ENCODE assay signal across 21 mouse cellular contexts in the genomic region with DNA sequence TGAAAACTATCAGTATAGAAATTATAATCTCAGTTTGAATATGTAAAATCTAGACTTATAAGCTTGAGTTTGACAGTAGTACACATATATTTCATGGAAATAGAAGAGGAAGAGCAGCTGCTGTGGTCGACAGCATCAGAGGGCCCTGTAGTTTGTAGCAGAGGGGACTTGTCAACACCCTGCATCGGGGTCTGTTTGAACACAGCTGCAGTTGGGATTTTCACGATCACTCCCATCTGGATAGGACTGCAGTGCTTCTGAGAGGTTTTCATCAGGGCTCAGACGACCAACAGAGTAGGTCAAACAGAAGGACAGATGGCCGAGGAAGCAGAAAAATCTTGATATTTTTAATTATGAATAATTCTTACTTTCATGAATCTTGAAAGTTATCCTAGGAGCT.
A peak's percentile ranks its signal among the peaks of the same experiment; 100 is the strongest.
DNase-seq lines count a peak whose midpoint lies in the region; ATAC-seq and TF ChIP-seq lines count a peak whose summit lies in the region.
"Had no signal": no experiment of that assay in that cellular context is flagged by ENCODE, and none has a peak within 500 bp of the region (broad histone marks: within the 10 kb centered on the region; RNA-seq: fewer than 3 reads in every experiment).

No protein-coding gene starts in this region.

- no peak overlapping the region for H3K27ac ChIP-seq in embryonic facial prominence, embryonic 14.5 days (replicated peaks; ENCODE audit: low read depth, low read length)
- no peak overlapping the region for H3K27ac ChIP-seq in embryonic facial prominence, embryonic 10.5 days (replicated peaks)
- no peak overlapping the region for H3K27ac ChIP-seq in kidney, embryonic 14.5 days (ENCODE audit: low read depth, low read length)
- H3K27ac ChIP-seq in cerebellum, adult 2 months (ENCODE audit: insufficient read depth, low read length): no peak overlapping the region
- H3K27ac ChIP-seq: embryonic facial prominence, embryonic 12.5 days; forebrain, embryonic 13.5 days; heart, adult 2 months; hindbrain, embryonic 12.5 days; hindbrain, postnatal 0 days had no signal

- no peaks in the 10 kb centered on the region for H3K27me3 ChIP-seq in embryonic facial prominence, embryonic 14.5 days (replicated peaks; ENCODE audit: control insufficient read depth, insufficient read depth, low read length)
- no peaks in the 10 kb centered on the region for H3K27me3 ChIP-seq in embryonic facial prominence, embryonic 10.5 days (replicated peaks; ENCODE audit: low read depth, poor library complexity, severe bottlenecking)
- no peaks in the 10 kb centered on the region for H3K27me3 ChIP-seq in kidney, embryonic 14.5 days (ENCODE audit: control insufficient read depth, insufficient read depth, low read length)
- H3K27me3 ChIP-seq in cerebellum, adult 2 months (ENCODE audit: control insufficient read depth, insufficient read depth, low read length): no peaks in the 10 kb centered on the region
- H3K27me3 ChIP-seq: embryonic facial prominence, embryonic 12.5 days; forebrain, embryonic 13.5 days; hindbrain, embryonic 12.5 days had no signal

- no peak overlapping the region for H3K4me3 ChIP-seq in embryonic facial prominence, embryonic 14.5 days (ENCODE audit: low read depth, low read length)
- H3K4me3 ChIP-seq in embryonic facial prominence, embryonic 10.5 days: no peak overlapping the region
- H3K4me3 ChIP-seq in kidney, embryonic 14.5 days (ENCODE audit: low read length): no peak overlapping the region
- H3K4me3 ChIP-seq in cerebellum, adult 2 months (replicated peaks; ENCODE audit: insufficient read depth, low read depth, low read length): no peak overlapping the region
- H3K4me3 ChIP-seq: embryonic facial prominence, embryonic 12.5 days; forebrain, embryonic 13.5 days; heart, adult 2 months; hindbrain, embryonic 12.5 days had no signal

- TF ChIP-seq CTCF in brain, embryonic 14.5 days (IDR thresholded peaks at IDR 0.05; ENCODE audit: borderline replicate concordance, extremely low read depth, insufficient read depth, insufficient read length): no peak
- no peak for TF ChIP-seq CTCF in cerebellum, adult 2 months (IDR thresholded peaks at IDR 0.05; ENCODE audit: borderline replicate concordance, insufficient read depth, low read depth, low read length)

- peak; percentile 7 for DNase-seq in embryonic facial prominence, embryonic 14.5 days (ENCODE audit: low spot score)
- no peak for DNase-seq in embryonic facial prominence, embryonic 10.5 days (ENCODE audit: low spot score)
- DNase-seq in kidney, postnatal 36 days: no peak
- DNase-seq in kidney, postnatal 4 days: peak; percentile 2 to 9
- no peak for DNase-seq in kidney, adult 11 months
- DNase-seq in brain, embryonic 14.5 days (ENCODE audit: low read depth): peak; percentile 10
- no peak for DNase-seq in cerebellum, adult 2 months
- DNase-seq: adrenal gland, postnatal 10 days; cerebellum, adult 11-12 months; cerebellum, adult 9-11 months; cerebellum, postnatal 36 days; embryo, embryonic 11 days; gastrocnemius, postnatal 10 days; heart, adult 2 months; heart, postnatal 10 days; heart, postnatal 4 days had no signal

- no peaks in the 10 kb centered on the region for H3K36me3 ChIP-seq in embryonic facial prominence, embryonic 14.5 days (ENCODE audit: control insufficient read depth, insufficient read depth, low read length)
- no peaks in the 10 kb centered on the region for H3K36me3 ChIP-seq in embryonic facial prominence, embryonic 10.5 days (replicated peaks)
- H3K36me3 ChIP-seq in kidney, embryonic 14.5 days (ENCODE audit: control insufficient read depth, insufficient read depth, low read length): no peaks in the 10 kb centered on the region
- H3K36me3 ChIP-seq: embryonic facial prominence, embryonic 12.5 days; hindbrain, embryonic 12.5 days had no signal

- no peaks in the 10 kb centered on the region for H3K9me3 ChIP-seq in embryonic facial prominence, embryonic 14.5 days (ENCODE audit: control insufficient read depth, low read length)
- H3K9me3 ChIP-seq in embryonic facial prominence, embryonic 10.5 days: no peaks in the 10 kb centered on the region
- no peaks in the 10 kb centered on the region for H3K9me3 ChIP-seq in kidney, embryonic 14.5 days (ENCODE audit: control insufficient read depth, low read length)
- H3K9me3 ChIP-seq: embryonic facial prominence, embryonic 12.5 days; forebrain, embryonic 13.5 days; hindbrain, embryonic 12.5 days had no signal

- no peaks in the 10 kb centered on the region for H3K4me1 ChIP-seq in embryonic facial prominence, embryonic 14.5 days (ENCODE audit: control insufficient read depth, insufficient read depth, low read length)
- H3K4me1 ChIP-seq in embryonic facial prominence, embryonic 10.5 days: no peaks in the 10 kb centered on the region
- H3K4me1 ChIP-seq in kidney, embryonic 14.5 days (ENCODE audit: control insufficient read depth, insufficient read depth, low read length): no peaks in the 10 kb centered on the region
- H3K4me1 ChIP-seq in cerebellum, adult 2 months (ENCODE audit: control insufficient read depth, insufficient read depth, low read length): no peaks in the 10 kb centered on the region
- H3K4me1 ChIP-seq: embryonic facial prominence, embryonic 12.5 days; forebrain, embryonic 13.5 days; hindbrain, embryonic 12.5 days had no signal

- H3K9ac ChIP-seq in embryonic facial prominence, embryonic 14.5 days (ENCODE audit: low read depth, low read length): no peak overlapping the region
- H3K9ac ChIP-seq in kidney, embryonic 14.5 days (ENCODE audit: low read depth, low read length): no peak overlapping the region
- H3K9ac ChIP-seq: embryonic facial prominence, embryonic 12.5 days; forebrain, embryonic 13.5 days; hindbrain, embryonic 12.5 days had no signal

- ATAC-seq in embryonic facial prominence, embryonic 14.5 days (ENCODE audit: low read depth): no peak
- peak; percentile 62; the same call in 1 of the 2 replicates for ATAC-seq in kidney, embryonic 14.5 days (ENCODE audit: low FRiP score, low TSS enrichment)
- ATAC-seq: forebrain, embryonic 13.5 days; hindbrain, postnatal 0 days had no signal

- TF ChIP-seq POLR2A in brain, embryonic 14.5 days (IDR thresholded peaks at IDR 0.05; ENCODE audit: borderline replicate concordance, extremely low read depth, insufficient read depth, insufficient read length, poor library complexity, severe bottlenecking): no peak
- no peak for TF ChIP-seq POLR2A in cerebellum, adult 2 months (IDR thresholded peaks at IDR 0.05; ENCODE audit: borderline replicate concordance, insufficient read depth, low read length)

- H3K4me2 ChIP-seq in embryonic facial prominence, embryonic 14.5 days (ENCODE audit: low read depth, low read length): no peak overlapping the region
- H3K4me2 ChIP-seq in kidney, embryonic 14.5 days (replicated peaks; ENCODE audit: low read depth, low read length): no peak overlapping the region
- H3K4me2 ChIP-seq: embryonic facial prominence, embryonic 12.5 days; forebrain, embryonic 13.5 days; hindbrain, embryonic 12.5 days had no signal

- 57% methylated on average over 5 of the region's 5 CpGs for WGBS in embryonic facial prominence, embryonic 14.5 days
- WGBS in embryonic facial prominence, embryonic 10.5 days: 77% methylated on average over 5 of the region's 5 CpGs
- WGBS in kidney, embryonic 14.5 days: 59% methylated on average over 5 of the region's 5 CpGs
- WGBS in cerebellum, adult 2 months: 77% methylated on average over 5 of the region's 5 CpGs

Comparison
In these comparisons a context has a peak if more than half of its experiments do, and no peak if none do; other contexts are left out.
1. DNase-seq: peak in embryonic facial prominence, embryonic 14.5 days (single experiment), kidney, postnatal 4 days (2 of 2) and brain, embryonic 14.5 days (single experiment); none in embryonic facial prominence, embryonic 10.5 days (single experiment), kidney, postnatal 36 days (0 of 2), kidney, adult 11 months (single experiment) and cerebellum, adult 2 months (0 of 2).